Mouse (Mus musculus) kidney, embryonic 15.5 days (tissue): Measurements from ENCODE around the gene Gbp2. TPM values are rescaled to one million over a fixed set of nuclear protein-coding genes. Genes with fewer than 3 reads are reported as not detected.
"Not testable (repeated sequence)": the region's sequence is repeated elsewhere in the genome, so short reads cannot be mapped to it uniquely, and the experiment has no call there.

Experiments
- ATAC-seq: fragments of 200-750 bp; cut with Nextera tagmentation; replicated peaks from 2 replicates; pipeline ENCODE4 v1.8.0; 2017; ENCODE audit warnings: moderate TSS enrichment; ENCODE audit not compliant: low FRiP score
- H3K27ac ChIP-seq: fragments of 300-500 bp; sonication (generic); 2 replicates; pipeline ENCODE4 v1.5.1; 2015; ENCODE audit warnings: mild to moderate bottlenecking, inconsistent platforms
- H3K27me3 ChIP-seq: fragments of 300-500 bp; sonication (generic); 2 replicates; pipeline ENCODE4 v1.6.1; 2015; ENCODE audit warnings: inconsistent platforms
- H3K36me3 ChIP-seq: fragments of 300-500 bp; sonication (generic); 2 replicates; pipeline ENCODE4 v1.6.1; 2015; ENCODE audit warnings: inconsistent platforms
- H3K4me1 ChIP-seq: fragments of 300-500 bp; sonication (generic); 2 replicates; pipeline ENCODE4 v1.6.1; 2015; ENCODE audit warnings: inconsistent platforms
- H3K4me2 ChIP-seq: fragments of 300-500 bp; sonication (generic); 2 replicates; pipeline ENCODE4 v1.6.1; 2015; ENCODE audit warnings: moderate library complexity, mild to moderate bottlenecking, inconsistent platforms
- H3K4me3 ChIP-seq: fragments of 300-500 bp; sonication (generic); replicated peaks from 2 replicates; pipeline ENCODE4 v1.5.1; 2015; ENCODE audit warnings: mild to moderate bottlenecking, inconsistent platforms
- H3K9ac ChIP-seq: fragments of 300-500 bp; sonication (generic); 2 replicates; pipeline ENCODE4 v1.6.1; 2015; ENCODE audit warnings: mild to moderate bottlenecking, inconsistent platforms
- H3K9me3 ChIP-seq: fragments of 300-500 bp; sonication (generic); replicated peaks from 2 replicates; pipeline ENCODE4 v1.6.1; 2016; ENCODE audit warnings: inconsistent platforms
- WGBS: fragments of 180-500 bp; shearing (Covaris S2); methylation state at CpG from one replicate; pipeline ENCODE4 v1.1.7; 2015; ENCODE audit warnings: mixed read lengths; 5-methylcytosine and 5-hydroxymethylcytosine counted together
- microRNA-seq: library from miRNA; unstranded; fragments of <30 nt; microRNA quantifications from one replicate; pipeline ENCODE4, GENCODE M21; 2016
- polyA plus RNA-seq: library from polyadenylated mRNA; unstranded; fragments of >200 nt; fragmentation: Nextera tagmentation; extraction: Ambion mirVana; gene quantifications from 2 replicates; pipeline ENCODE4 v1.2.1, GENCODE M21; 2015

The Gbp2 gene
- polyA plus RNA-seq, 1 experiment from 2014 or later, result 1.7 TPM

- Histone ChIP-seq H3K27me3 (no peaks in the 10 kb centered on the region), H3K4me1 (no peaks in the 10 kb centered on the region), H3K4me2 (no peak overlapping the region), H3K27ac (no peak overlapping the region), H3K9me3 (no peaks in the 10 kb centered on the region), H3K9ac (no peak overlapping the region), H3K4me3 (no peak overlapping the region), H3K36me3 (no peaks in the 10 kb centered on the region)
- no peak for ATAC-seq
- 55% methylated on average over 1 of the region's 1 CpGs for WGBS
Observed at GRCm38 (mm10) chr3:142619606-142620005, 796 bp upstream of the Gbp2 start.

- H3K27ac ChIP-seq, result no peak overlapping the region
- peak overlapping the region; percentile 21; the same call in 1 of the 2 replicates for H3K4me3 ChIP-seq
- no peak for ATAC-seq
Observed at GRCm38 (mm10) chr3:142620956-142621562, 657 bp downstream of the Gbp2 start.

GRCm38 (mm10) chr3:142630385-142630784 is 10.0 kb downstream of the Gbp2 start:
- Histone ChIP-seq H3K4me3 (no peak overlapping the region), H3K27me3 (no peaks in the 10 kb centered on the region), H3K4me2 (no peak overlapping the region), H3K9me3 (no peaks in the 10 kb centered on the region), H3K9ac (no peak overlapping the region), H3K4me1 (no peaks in the 10 kb centered on the region), H3K36me3 (no peaks in the 10 kb centered on the region), H3K27ac (no peak overlapping the region)
- 41% methylated on average over 8 of the region's 8 CpGs for WGBS
- no peak for ATAC-seq

More at GRCm38 (mm10) chr3:142620956-142621562, 657 bp downstream of the Gbp2 start:
- no peaks in the 10 kb centered on the region for H3K9me3 ChIP-seq
- 53% methylated on average over 3 of the region's 3 CpGs for WGBS
- no peak overlapping the region for H3K9ac ChIP-seq
- no peaks in the 10 kb centered on the region for H3K36me3 ChIP-seq
- peak overlapping the region; percentile 44 for H3K4me2 ChIP-seq
- H3K27me3 ChIP-seq, result no peaks in the 10 kb centered on the region
- H3K4me1 ChIP-seq, result no peaks in the 10 kb centered on the region

- Histone ChIP-seq H3K9ac (no peak overlapping the region), H3K4me2 (peak overlapping the region; percentile 34; the same call in 1 of the 2 replicates), H3K9me3 (no peaks in the 10 kb centered on the region), H3K4me1 (0 out of 2 replicates have a peak, but pooled peaks cover 6% of the 10 kb centered on the region), H3K27me3 (no peaks in the 10 kb centered on the region), H3K36me3 (no peaks in the 10 kb centered on the region), H3K4me3 (no peak overlapping the region), H3K27ac (no peak overlapping the region)
- WGBS, result 4% methylated on average over 9 of the region's 9 CpGs
- 0 out of 2 replicates have a peak, but pooled peaks have one; percentile 49 for ATAC-seq
Observed at GRCm38 (mm10) chr3:142640201-142640600, 19.8 kb downstream of the Gbp2 start.

GRCm38 (mm10) chr3:142645949-142646348 is 25.5 kb downstream of the Gbp2 start:
- not testable (repeated sequence) for H3K36me3 ChIP-seq, H3K27me3 ChIP-seq, H3K4me2 ChIP-seq, H3K4me3 ChIP-seq, H3K9me3 ChIP-seq, H3K9ac ChIP-seq, ATAC-seq, H3K27ac ChIP-seq, H3K4me1 ChIP-seq
- WGBS, result 14% methylated on average over 2 of the region's 2 CpGs

- not testable (repeated sequence) for H3K9me3 ChIP-seq, H3K36me3 ChIP-seq, H3K4me2 ChIP-seq, H3K27ac ChIP-seq, H3K4me1 ChIP-seq, H3K27me3 ChIP-seq, ATAC-seq, H3K4me3 ChIP-seq, H3K9ac ChIP-seq
- WGBS, result 61% methylated on average over 7 of the region's 7 CpGs
Observed at GRCm38 (mm10) chr3:142647836-142648235, 27.4 kb downstream of the Gbp2 start.

- 41% methylated on average over 2 of the region's 2 CpGs for WGBS
- H3K9me3 ChIP-seq, result no peaks in the 10 kb centered on the region
- no peak overlapping the region for H3K4me2 ChIP-seq
- no peaks in the 10 kb centered on the region for H3K36me3 ChIP-seq
- no peaks in the 10 kb centered on the region for H3K4me1 ChIP-seq
- H3K27me3 ChIP-seq, result no peaks in the 10 kb centered on the region
- no peak overlapping the region for H3K9ac ChIP-seq
- H3K27ac ChIP-seq, result no peak overlapping the region
- ATAC-seq, result no peak
- H3K4me3 ChIP-seq, result no peak overlapping the region
Observed at GRCm38 (mm10) chr3:142650205-142650604, 29.8 kb downstream of the Gbp2 start.

GRCm38 (mm10) chr3:142664723-142665122 is 44.3 kb downstream of the Gbp2 start:
- Histone ChIP-seq H3K4me1 (no peaks in the 10 kb centered on the region), H3K27ac (no peak overlapping the region)
- 94% methylated on average over 8 of the region's 8 CpGs for WGBS

GRCm38 (mm10) chr3:142674607-142675006 is 54.2 kb downstream of the Gbp2 start:
- H3K4me3 ChIP-seq, result no peak overlapping the region
- H3K4me1 ChIP-seq, result no peaks in the 10 kb centered on the region
- ATAC-seq, result no peak
- WGBS, result 89% methylated on average over 1 of the region's 1 CpGs
- no peaks in the 10 kb centered on the region for H3K27me3 ChIP-seq
- H3K9me3 ChIP-seq, result no peaks in the 10 kb centered on the region
- H3K27ac ChIP-seq, result no peak overlapping the region
- no peak overlapping the region for H3K4me2 ChIP-seq
- no peaks in the 10 kb centered on the region for H3K36me3 ChIP-seq
- H3K9ac ChIP-seq, result no peak overlapping the region

More at GRCm38 (mm10) chr3:142664723-142665122, 44.3 kb downstream of the Gbp2 start:
- H3K9ac ChIP-seq, result no peak overlapping the region
- H3K36me3 ChIP-seq, result no peaks in the 10 kb centered on the region
- H3K4me2 ChIP-seq, result no peak overlapping the region
- no peaks in the 10 kb centered on the region; the same call in 1 of the 2 replicates for H3K9me3 ChIP-seq
- no peak for ATAC-seq
- H3K4me3 ChIP-seq, result no peak overlapping the region
- H3K27me3 ChIP-seq, result no peaks in the 10 kb centered on the region

Small RNA genes lying within 50 kb of the gene (microRNA-seq; reads per million reads assigned to microRNA genes)
- gene Mir6381, result not detected

Other genes starting within 250 kb of the Gbp2 start
- 45.8 and 46.6 TPM in 2 replicates for gene Pdlim5, start 224.9 kb upstream of the Gbp2 start, polyA plus RNA-seq
- gene Gbp5, start 126.6 kb upstream of the Gbp2 start, polyA plus RNA-seq, result 0.06 TPM in 2 replicates
- gene Gbp7, start 90.3 kb upstream of the Gbp2 start, polyA plus RNA-seq, result 2.6 and 3.3 TPM in 2 replicates
- 1.5 and 1.6 TPM in 2 replicates for gene Gbp3, start 60.6 kb upstream of the Gbp2 start, polyA plus RNA-seq
- gene Gbp2b, start 25.8 kb upstream of the Gbp2 start, polyA plus RNA-seq, result 0.05 TPM in 1 of 2 replicates, not detected in the other
- gene Kyat3, start 80.4 kb downstream of the Gbp2 start, polyA plus RNA-seq, result 24.9 and 25.0 TPM in 2 replicates
- gene Gtf2b, start 144.4 kb downstream of the Gbp2 start, polyA plus RNA-seq, result 77.2 and 79.6 TPM in 2 replicates